Mouse (Mus musculus) bone marrow, adult 2 months (tissue): ENCODE results near the gene Arfip1. TPM values are rescaled to one million over a fixed set of nuclear protein-coding genes. Genes with fewer than 3 reads are reported as not detected.

ENCODE experiments used
- H3K27ac ChIP-seq: fragments of 200-500 bp; 2 replicates; pipeline ENCODE4 v1.5.1; 2012; ENCODE audit warnings: low read depth, mild to moderate bottlenecking, control low read depth, inconsistent platforms, low read length; ENCODE audit not compliant: control insufficient read depth, poor library complexity, insufficient read depth
- H3K4me1 ChIP-seq: fragments of 200-500 bp; 2 replicates; pipeline ENCODE4 v1.6.1; 2011; ENCODE audit warnings: low read length; ENCODE audit not compliant: control insufficient read depth, insufficient read depth
- H3K4me3 ChIP-seq: fragments of 200-500 bp; replicated peaks from 2 replicates; pipeline ENCODE3; 2011; ENCODE audit warnings: mild to moderate bottlenecking, low read depth, low read length, control low read depth; ENCODE audit not compliant: control insufficient read depth
- CTCF ChIP-seq: fragments of 200-500 bp; IDR thresholded peaks from 2 replicates; pipeline ENCODE4 v1.5.1; 2011; ENCODE audit warnings: low read length, control low read depth; ENCODE audit not compliant: control insufficient read depth, insufficient read depth
- POLR2A ChIP-seq: fragments of 200-500 bp; IDR thresholded peaks from 2 replicates; pipeline ENCODE4 v1.6.1; 2011; ENCODE audit warnings: low read depth, mild to moderate bottlenecking, control low read depth, low read length, borderline replicate concordance; ENCODE audit not compliant: control insufficient read depth
- WGBS: fragments of 180-500 bp; shearing (Covaris S2); methylation state at CpG from one replicate; pipeline ENCODE4 v1.1.7; 2018; 5-methylcytosine and 5-hydroxymethylcytosine counted together
- polyA plus RNA-seq: library from polyadenylated mRNA; stranded (reverse); fragments of >200 nt; gene quantifications from 2 replicates; pipeline ENCODE4 v1.2.4, GENCODE M21; 2011; ENCODE audit warnings: low replicate concordance; ENCODE audit not compliant: missing spikeins, insufficient read depth, insufficient read length

Arfip1 gene
- polyA plus RNA-seq, 1 experiment = 9.6 TPM

DNA sequence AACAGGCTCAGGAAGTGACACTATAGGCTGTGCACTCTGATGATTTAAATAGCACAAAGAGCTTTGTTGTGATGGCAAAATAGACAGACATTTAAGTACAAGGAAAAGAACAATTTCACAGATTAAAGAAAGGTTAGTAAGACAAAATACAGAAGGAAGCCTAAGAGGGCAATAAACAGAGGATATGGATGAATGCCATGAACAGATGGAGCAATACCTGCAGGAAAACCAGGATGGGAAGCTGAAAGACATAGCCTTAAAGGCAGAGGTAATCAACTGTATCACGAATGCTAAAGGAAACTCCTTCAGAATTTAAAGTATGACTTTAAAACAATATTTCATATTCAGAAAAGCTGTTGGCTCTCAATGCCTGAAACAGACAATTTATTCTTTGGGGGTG lies 57.5 kb downstream of the Arfip1 start:
- TF ChIP-seq CTCF = no peak
- no peak for TF ChIP-seq POLR2A
- Histone ChIP-seq H3K4me3 (no peak overlapping the region), H3K27ac (no peak overlapping the region), H3K4me1 (no peaks in the 10 kb centered on the region)
- WGBS = 73% methylated on average over 1 of the region's 1 CpGs

- Histone ChIP-seq H3K4me1 (no peaks in the 10 kb centered on the region), H3K4me3 (no peak overlapping the region), H3K27ac (no peak overlapping the region)
- no peak for TF ChIP-seq CTCF
- WGBS = 93% methylated on average over 3 of the region's 3 CpGs
Observed at GRCm38 (mm10) chr3:84516163-84516562, 66.3 kb downstream of the Arfip1 start.

- Histone ChIP-seq H3K4me1 (no peaks in the 10 kb centered on the region), H3K27ac (no peak overlapping the region), H3K4me3 (no peak overlapping the region)
- 69% methylated on average over 6 of the region's 6 CpGs for WGBS
- no peak for TF ChIP-seq POLR2A
Observed at GRCm38 (mm10) chr3:84512774-84513515, 69.5 kb downstream of the Arfip1 start.

DNA sequence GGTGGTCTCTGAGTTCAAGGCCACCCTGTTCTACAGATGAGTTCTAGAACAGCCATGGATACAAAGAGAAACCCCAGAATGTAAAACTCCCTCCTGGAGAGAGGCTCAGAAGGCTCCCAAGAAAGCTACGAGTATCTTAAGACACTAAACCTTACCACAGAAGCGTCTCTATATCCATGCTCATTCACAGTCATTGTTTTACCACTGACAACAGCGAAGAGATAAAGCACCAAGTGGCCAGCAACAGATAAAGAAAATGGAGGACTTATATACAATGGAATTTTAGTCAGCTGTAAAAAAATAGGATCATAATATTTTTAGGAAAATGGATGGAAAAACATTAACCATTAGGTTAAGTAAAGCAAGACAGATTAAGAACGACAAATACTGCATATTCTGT lies 77.2 kb downstream of the Arfip1 start:
- peaks cover 1% of the 10 kb centered on the region; the same call in 1 of the 2 replicates for H3K4me1 ChIP-seq
- WGBS = 79% methylated on average over 4 of the region's 4 CpGs
- no peak for TF ChIP-seq CTCF
- TF ChIP-seq POLR2A = no peak
- H3K27ac ChIP-seq = no peak overlapping the region
- no peak overlapping the region for H3K4me3 ChIP-seq

GRCm38 (mm10) chr3:84504291-84504690 lies 78.1 kb downstream of the Arfip1 start:
- H3K27ac ChIP-seq = no peak overlapping the region
- WGBS = 15% methylated on average over 8 of the region's 8 CpGs
- no peak for TF ChIP-seq POLR2A
- no peak for TF ChIP-seq CTCF
- H3K4me3 ChIP-seq = no peak overlapping the region
- peaks cover 1% of the 10 kb centered on the region; the same call in 1 of the 2 replicates for H3K4me1 ChIP-seq

- Histone ChIP-seq H3K4me3 (no peak overlapping the region), H3K4me1 (peaks cover 1% of the 10 kb centered on the region; the same call in 1 of the 2 replicates), H3K27ac (no peak overlapping the region)
- no peak for TF ChIP-seq CTCF
- TF ChIP-seq POLR2A = no peak
- WGBS = 85% methylated on average over 2 of the region's 2 CpGs
Observed at GRCm38 (mm10) chr3:84502101-84502500, 80.3 kb downstream of the Arfip1 start.

DNA sequence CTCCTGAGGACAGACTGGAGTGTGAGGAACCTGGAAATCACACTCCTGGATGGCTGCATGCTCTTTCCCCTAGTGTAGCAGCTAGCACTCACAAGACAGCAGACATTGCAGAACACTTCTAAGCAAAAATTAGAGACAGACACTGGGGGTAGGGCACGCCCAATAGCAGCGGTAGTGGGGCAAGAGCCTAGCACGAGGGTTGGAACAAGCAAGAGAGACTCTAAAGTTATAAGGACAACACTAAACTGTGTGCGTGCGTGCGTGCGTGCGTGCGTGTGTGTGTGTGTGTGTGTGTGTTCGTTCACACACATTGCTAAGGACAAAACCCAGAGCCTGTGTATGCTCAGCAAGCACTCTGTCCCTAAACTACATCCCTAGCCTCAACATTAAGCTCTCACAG lies 81.9 kb downstream of the Arfip1 start:
- no peak for TF ChIP-seq POLR2A
- TF ChIP-seq CTCF = no peak
- Histone ChIP-seq H3K4me1 (peaks cover 1% of the 10 kb centered on the region; the same call in 1 of the 2 replicates), H3K4me3 (no peak overlapping the region), H3K27ac (no peak overlapping the region)
- WGBS = 87% methylated on average over 10 of the region's 10 CpGs

DNA sequence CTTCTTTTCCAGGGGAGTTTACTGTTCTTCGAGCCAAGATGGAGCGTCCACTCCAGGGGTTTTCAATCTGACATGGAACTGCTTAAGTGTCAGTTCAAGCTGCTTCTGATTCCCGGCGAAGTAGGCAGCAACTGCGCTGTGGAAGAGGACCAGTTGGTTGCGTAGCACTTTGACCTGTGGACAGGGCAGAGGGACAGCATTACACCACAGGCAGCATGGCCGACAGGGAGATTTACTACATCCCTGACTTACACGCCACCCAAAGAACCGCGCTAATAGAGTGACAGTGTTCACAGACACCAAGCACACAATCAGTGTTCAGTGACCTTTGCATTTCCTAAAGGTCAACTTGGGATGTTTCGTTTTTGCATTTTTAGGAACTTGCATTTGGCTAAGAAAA lies 84.7 kb downstream of the Arfip1 start:
- Histone ChIP-seq H3K27ac (no peak overlapping the region), H3K4me1 (no peaks in the 10 kb centered on the region; the same call in 1 of the 2 replicates), H3K4me3 (no peak overlapping the region)
- 87% methylated on average over 11 of the region's 11 CpGs for WGBS
- TF ChIP-seq POLR2A = no peak
- TF ChIP-seq CTCF = no peak

DNA sequence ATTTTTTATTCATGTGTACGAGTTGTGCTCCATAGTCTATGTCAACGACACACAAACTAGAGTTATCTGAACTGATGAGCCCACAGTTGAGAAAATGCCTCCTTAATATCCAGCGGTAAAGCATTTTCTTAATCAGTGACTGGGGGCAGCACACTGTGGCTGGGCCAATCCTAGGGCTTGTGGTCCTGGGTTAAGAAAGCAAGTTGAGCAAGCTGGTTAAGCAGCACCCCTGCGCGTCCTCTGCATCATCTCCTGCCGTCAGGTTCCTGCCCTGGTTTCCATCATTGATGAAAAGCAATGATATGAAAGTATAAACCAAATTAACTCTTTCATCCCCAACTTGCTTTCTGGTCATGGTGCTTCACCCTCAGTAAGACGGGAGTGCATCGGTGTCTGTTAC lies 89.8 kb downstream of the Arfip1 start:
- whole genome bisulfite sequencing = 63% methylated on average over 8 of the region's 8 CpGs
- Histone ChIP-seq H3K27ac (no peak overlapping the region), H3K4me1 (peaks cover 2% of the 10 kb centered on the region), H3K4me3 (no peak overlapping the region)
- no peak for TF ChIP-seq CTCF
- no peak for TF ChIP-seq POLR2A
